Mouse (Mus musculus) limb, embryonic 11.5 days (tissue): ENCODE data around the gene Exoc1. TPM values are rescaled to one million over a fixed set of nuclear protein-coding genes. Genes with fewer than 3 reads are reported as not detected.

ENCODE experiments used
- ATAC-seq: fragments of 200-750 bp; cut with Nextera tagmentation; 2 replicates; pipeline ENCODE4 v1.8.0; 2017; ENCODE audit warnings: low read depth; ENCODE audit not compliant: insufficient number of reproducible peaks, low FRiP score, low TSS enrichment
- DNase-seq: peaks from one replicate; pipeline ENCODE4 v3.0.0-alpha.2; 2015; ENCODE audit warnings: low spot score
- H3K27ac ChIP-seq: fragments of 300-500 bp; sonication (generic); replicated peaks from 2 replicates; pipeline ENCODE4 v1.5.1; 2014; ENCODE audit warnings: low read depth, mild to moderate bottlenecking, low read length
- H3K27me3 ChIP-seq: fragments of 300-500 bp; sonication (generic); 2 replicates; pipeline ENCODE4 v1.6.1; 2014; ENCODE audit warnings: mild to moderate bottlenecking, low read length, mixed read lengths; ENCODE audit not compliant: control insufficient read depth, insufficient read depth
- H3K36me3 ChIP-seq: fragments of 300-500 bp; sonication (generic); 2 replicates; pipeline ENCODE4 v1.6.1; 2014; ENCODE audit warnings: mild to moderate bottlenecking, low read length, moderate library complexity, mixed read lengths; ENCODE audit not compliant: control insufficient read depth, insufficient read depth
- H3K4me1 ChIP-seq: fragments of 300-500 bp; sonication (generic); 2 replicates; pipeline ENCODE4 v1.6.1; 2014; ENCODE audit warnings: low read length, mixed read lengths; ENCODE audit not compliant: control insufficient read depth, insufficient read depth
- H3K4me2 ChIP-seq: fragments of 300-500 bp; sonication (generic); 2 replicates; pipeline ENCODE4 v1.6.1; 2014; ENCODE audit warnings: low read depth, mild to moderate bottlenecking, moderate library complexity; ENCODE audit not compliant: severe bottlenecking
- H3K4me3 ChIP-seq: fragments of 300-500 bp; sonication (generic); 2 replicates; pipeline ENCODE4 v1.5.1; 2014; ENCODE audit warnings: low read depth, low read length
- H3K9ac ChIP-seq: fragments of 300-500 bp; sonication (generic); 2 replicates; pipeline ENCODE4 v1.6.1; 2014; ENCODE audit warnings: mild to moderate bottlenecking, low read length
- H3K9me3 ChIP-seq: fragments of 300-500 bp; sonication (generic); 2 replicates; pipeline ENCODE4 v1.6.1; 2016; ENCODE audit warnings: low read length; ENCODE audit not compliant: control insufficient read depth
- whole genome bisulfite sequencing: fragments of 180-500 bp; shearing (Covaris S2); extraction: QIAGEN DNeasy Blood & Tissue Kit; methylation state at CpG from one replicate; pipeline ENCODE4 v1.1.7; 2014; 5-methylcytosine and 5-hydroxymethylcytosine counted together
- polyA plus RNA-seq: library from polyadenylated mRNA; unstranded; fragments of >200 nt; fragmentation: Nextera tagmentation; extraction: Ambion mirVana; gene quantifications from 2 replicates; pipeline ENCODE4 v1.2.1, GENCODE M21; 2014

Gene Exoc1
- polyA plus RNA-seq, 1 experiment from 2014 or later, result 45.3 TPM

DNA sequence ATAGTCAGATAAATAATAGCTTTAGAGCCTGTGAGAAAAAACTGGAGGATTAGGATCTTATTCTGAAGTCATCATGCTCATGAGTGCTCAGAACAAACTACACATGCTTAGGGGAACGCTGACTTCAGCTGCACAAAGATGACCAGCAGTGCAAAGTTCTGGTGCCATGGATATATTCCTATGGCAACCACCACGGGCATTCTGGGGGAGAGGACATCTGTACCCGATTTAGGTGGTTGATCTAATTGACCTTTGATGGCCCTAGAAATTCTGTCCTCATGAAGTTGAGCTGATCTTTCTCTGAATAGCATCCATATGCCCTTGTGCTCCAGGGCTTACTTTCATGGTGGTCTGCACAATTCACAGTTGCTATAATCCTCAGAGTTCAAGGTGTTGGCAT is 47.9 kb downstream of the Exoc1 start:
- Histone ChIP-seq H3K27me3 (no peaks in the 10 kb centered on the region), H3K27ac (no peak overlapping the region), H3K4me2 (no peak overlapping the region), H3K9ac (no peak overlapping the region), H3K36me3 (no peaks in the 10 kb centered on the region), H3K9me3 (no peaks in the 10 kb centered on the region), H3K4me1 (no peaks in the 10 kb centered on the region), H3K4me3 (no peak overlapping the region)
- 38% methylated on average over 3 of the region's 3 CpGs for WGBS
- DNase-seq, result no peak
- ATAC-seq, result no peak

- WGBS, result 75% methylated on average over 2 of the region's 2 CpGs
- no peak overlapping the region for H3K4me3 ChIP-seq
- no peaks in the 10 kb centered on the region for H3K36me3 ChIP-seq
- no peak for DNase-seq
- H3K9ac ChIP-seq, result no peak overlapping the region
- H3K4me2 ChIP-seq, result no peak overlapping the region
- no peak overlapping the region for H3K27ac ChIP-seq
- no peaks in the 10 kb centered on the region for H3K9me3 ChIP-seq
- no peaks in the 10 kb centered on the region for H3K27me3 ChIP-seq
- no peak for ATAC-seq
- no peaks in the 10 kb centered on the region for H3K4me1 ChIP-seq
Measured at GRCm38 (mm10) chr5:76585378-76585777, 56.3 kb downstream of the Exoc1 start.

DNA sequence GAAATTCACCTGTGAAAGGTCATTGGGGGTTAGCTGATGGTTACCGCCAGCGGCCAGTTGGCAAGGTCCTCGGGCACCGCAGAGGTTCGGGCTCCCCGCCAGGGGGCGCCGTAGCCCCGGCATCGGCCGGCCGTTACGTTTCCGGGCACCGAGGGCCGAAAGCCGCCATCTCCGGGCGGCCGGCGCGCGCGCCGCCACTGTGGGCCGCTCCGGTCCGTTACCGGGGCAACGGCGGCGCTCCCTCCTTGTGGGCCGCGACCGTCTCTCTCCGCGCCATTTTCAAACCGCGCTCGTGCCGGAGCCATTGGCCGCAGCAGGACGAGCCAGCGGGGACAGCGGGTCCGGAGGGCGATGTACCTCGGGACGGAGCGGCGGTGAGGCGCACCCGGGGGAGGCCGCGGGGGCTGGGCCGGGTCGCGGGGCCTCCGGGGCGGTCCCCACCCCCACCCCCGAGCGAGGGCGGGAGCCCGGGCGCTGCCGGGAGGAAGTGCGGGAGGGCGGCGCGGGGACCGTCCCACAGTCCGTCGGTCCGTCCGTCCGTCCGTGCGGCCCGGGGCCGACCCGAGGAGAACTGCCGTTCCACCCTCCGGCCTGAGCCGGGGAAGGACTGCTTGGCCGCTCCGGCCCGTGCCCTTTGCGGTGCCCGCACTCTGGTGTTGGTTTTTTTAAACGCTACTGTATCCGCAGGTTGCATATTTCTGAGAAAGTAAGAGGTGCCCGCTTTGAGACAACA is 59.6 kb downstream of the Exoc1 start, which contains the start of gene Cep135:
Cep135 (plus strand) TSS at position 148 of the 733 bp plus-strand sequence.
- Histone ChIP-seq H3K4me2 (peak within 1 kb of the TSS; percentile 60), H3K27me3 (no peaks in the 10 kb centered on the region), H3K9ac (peak within 1 kb of the TSS; percentile 93), H3K4me1 (no peaks in the 10 kb centered on the region), H3K9me3 (no peaks in the 10 kb centered on the region), H3K27ac (peak within 1 kb of the TSS; percentile 83), H3K36me3 (0 out of 2 replicates have a peak, but pooled peaks cover 3% of the 10 kb centered on the region), H3K4me3 (peak within 1 kb of the TSS; percentile 84)
- peak; percentile 94 for ATAC-seq
- peak; percentile 91 for DNase-seq
- WGBS, result under 1% methylated on average over 85 of the region's 92 CpGs

GRCm38 (mm10) chr5:76589311-76589710 is 60.2 kb downstream of the Exoc1 start:
- Histone ChIP-seq H3K4me2 (peak overlapping the region; percentile 60), H3K4me3 (peak overlapping the region; percentile 84), H3K9me3 (no peaks in the 10 kb centered on the region), H3K4me1 (no peaks in the 10 kb centered on the region), H3K9ac (peak overlapping the region; percentile 93), H3K27me3 (no peaks in the 10 kb centered on the region), H3K27ac (no peak overlapping the region), H3K36me3 (0 out of 2 replicates have a peak, but pooled peaks cover 3% of the 10 kb centered on the region)
- peak; percentile 27 for DNase-seq
- 10% methylated on average over 7 of the region's 7 CpGs for WGBS
- no peak for ATAC-seq

GRCm38 (mm10) chr5:76590009-76590408 is 60.9 kb downstream of the Exoc1 start:
- Histone ChIP-seq H3K4me2 (no peak overlapping the region; the same call in 1 of the 2 replicates), H3K4me3 (no peak overlapping the region), H3K9me3 (no peaks in the 10 kb centered on the region), H3K4me1 (no peaks in the 10 kb centered on the region), H3K9ac (no peak overlapping the region), H3K27ac (no peak overlapping the region), H3K36me3 (peaks cover 3% of the 10 kb centered on the region; the same call in 1 of the 2 replicates), H3K27me3 (no peaks in the 10 kb centered on the region)
- ATAC-seq (no peak), DNase-seq (no peak)
- WGBS, result 91% methylated on average over 2 of the region's 2 CpGs

GRCm38 (mm10) chr5:76591885-76592284 is 62.8 kb downstream of the Exoc1 start:
- Histone ChIP-seq H3K36me3 (peaks cover 5% of the 10 kb centered on the region; the same call in 1 of the 2 replicates), H3K9me3 (no peaks in the 10 kb centered on the region), H3K4me2 (no peak overlapping the region), H3K4me1 (no peaks in the 10 kb centered on the region), H3K27ac (no peak overlapping the region), H3K4me3 (no peak overlapping the region), H3K9ac (no peak overlapping the region), H3K27me3 (no peaks in the 10 kb centered on the region)
- ATAC-seq (no peak), DNase-seq (no peak)
- 56% methylated on average over 9 of the region's 9 CpGs for WGBS

DNA sequence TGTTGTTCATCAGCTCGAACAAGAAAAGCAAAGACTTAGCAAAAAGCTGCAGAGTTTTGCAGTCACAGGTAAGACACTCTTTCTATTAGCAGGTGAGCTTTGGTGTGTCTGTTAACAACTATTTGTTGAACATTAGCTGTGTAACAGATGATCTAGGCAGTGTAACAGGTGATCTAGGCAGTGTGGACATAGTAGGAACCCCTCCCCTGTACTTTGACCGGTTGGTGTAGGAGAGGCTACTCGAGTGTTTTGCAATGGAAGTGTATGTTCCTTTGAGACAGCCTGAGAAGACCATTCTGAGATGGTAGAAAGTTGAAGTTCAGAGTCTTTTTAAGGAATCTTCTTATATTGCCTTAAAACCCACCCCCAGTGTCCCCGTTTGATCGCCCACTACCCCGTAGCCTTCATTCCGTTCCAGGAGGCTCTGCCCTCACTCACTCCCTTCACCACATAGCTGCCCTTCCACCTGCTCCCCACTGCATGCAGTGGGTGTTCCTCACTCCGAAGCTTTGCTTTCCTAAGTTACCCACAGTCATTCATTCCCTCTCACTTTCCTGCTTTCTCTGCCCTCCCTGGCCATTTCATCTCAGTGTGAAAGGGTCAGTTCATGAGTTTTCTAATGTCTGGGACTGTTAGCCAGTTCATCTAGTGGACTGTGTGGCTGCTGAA is 80.7 kb downstream of the Exoc1 start:
- no peak for ATAC-seq
- 96% methylated on average over 8 of the region's 8 CpGs for WGBS
- no peaks in the 10 kb centered on the region for H3K4me1 ChIP-seq

GRCm38 (mm10) chr5:76612867-76613499 is 83.9 kb downstream of the Exoc1 start:
- 82% methylated on average over 6 of the region's 6 CpGs for WGBS
- ATAC-seq (no peak), DNase-seq (peak; percentile 37)

More for the DNA sequence above, 80.7 kb downstream of the Exoc1 start:
- H3K36me3 ChIP-seq, result peaks cover 20% of the 10 kb centered on the region
- H3K27me3 ChIP-seq, result no peaks in the 10 kb centered on the region
- H3K4me2 ChIP-seq, result no peak overlapping the region
- no peak overlapping the region for H3K4me3 ChIP-seq
- no peak for DNase-seq
- H3K9ac ChIP-seq, result no peak overlapping the region
- no peak overlapping the region for H3K27ac ChIP-seq
- no peaks in the 10 kb centered on the region for H3K9me3 ChIP-seq

More at GRCm38 (mm10) chr5:76612867-76613499, 83.9 kb downstream of the Exoc1 start:
- H3K4me2 ChIP-seq, result no peak overlapping the region
- H3K27me3 ChIP-seq, result no peaks in the 10 kb centered on the region
- peaks cover 22% of the 10 kb centered on the region for H3K36me3 ChIP-seq
- no peak overlapping the region for H3K9ac ChIP-seq
- no peaks in the 10 kb centered on the region for H3K9me3 ChIP-seq
- no peaks in the 10 kb centered on the region for H3K4me1 ChIP-seq
- H3K4me3 ChIP-seq, result no peak overlapping the region
- H3K27ac ChIP-seq, result no peak overlapping the region
